Mouse (Mus musculus) MN1 (cell line): Measurements from ENCODE around the gene Tlr6.

Experiments used
- DNase-seq: peaks from one replicate; pipeline ENCODE4 v3.0.0-alpha.2; 2016; ENCODE audit warnings: low spot score

The Tlr6 gene

GRCm38 (mm10) chr5:64932215-64932614 is 27.7 kb downstream of the Tlr6 start:
- no peak for DNase-seq

GRCm38 (mm10) chr5:64922891-64923381 is 37.0 kb downstream of the Tlr6 start:
- no peak for DNase-seq

GRCm38 (mm10) chr5:64918616-64919597 is 41.0 kb downstream of the Tlr6 start:
- no peak for DNase-seq

- no peak for DNase-seq
These were observed 42.2 kb downstream of the Tlr6 start for GRCm38 (mm10) chr5:64917721-64918120.

- no peak for DNase-seq
These were observed 42.7 kb downstream of the Tlr6 start for GRCm38 (mm10) chr5:64917161-64917560.

GRCm38 (mm10) chr5:64908585-64909284 is 51.2 kb downstream of the Tlr6 start:
- DNase-seq, result no peak

- no peak for DNase-seq
These were observed 52.0 kb downstream of the Tlr6 start for GRCm38 (mm10) chr5:64907906-64908305.

- no peak for DNase-seq
These were observed 54.2 kb downstream of the Tlr6 start for GRCm38 (mm10) chr5:64905516-64906271.
